Mouse (Mus musculus) left cerebral cortex, postnatal 25 days (tissue): ENCODE measurements around the gene Camta2. TPM values are rescaled to one million over a fixed set of nuclear protein-coding genes. Genes with fewer than 3 reads are reported as not detected.
A peak's percentile ranks its signal among the peaks of the same experiment; 100 is the strongest.

ENCODE experiments used
- DNase-seq, 2 experiments: peaks; one replicate each; pipeline ENCODE4 v3.0.0; 2022; ENCODE audit warnings: low spot score in 2 of 2, mixed read lengths in 1 of 2
- intact Hi-C: fragments of 180-260 bp; cut with DNase I; formaldehyde crosslinking; loops from one replicate; pipeline ENCODE4 v1.15.1; 2025
- total RNA-seq, 2 experiments: library from RNA; stranded (reverse); gene quantifications; 2 replicates each; pipeline ENCODE4 v1.2.3; 2021

Gene Camta2
- total RNA-seq, 2 experiments from 2014 or later = 226 to 234 TPM

GRCm38 (mm10) chr11:70699051-70699450 is 11.1 kb upstream of the Camta2 start:
- intact Hi-C loops = no loop called here

GRCm38 (mm10) chr11:70697376-70697775 is 9.5 kb upstream of the Camta2 start:
- intact Hi-C loops = no loop called here
- no peak for DNase-seq

More at GRCm38 (mm10) chr11:70699051-70699450, 11.1 kb upstream of the Camta2 start:
- no peak for DNase-seq

- intact Hi-C loops = no loop called here
- DNase-seq = peak in 1 of 2 experiments; percentile 57
Observed at GRCm38 (mm10) chr11:70693504-70693903, 5.6 kb upstream of the Camta2 start.

- DNase-seq = no peak
- intact Hi-C loops = loop anchor here (5.0 kb wide), 1 partner anchor 68 kb away; no protein-coding TSS in a partner anchor
Observed at GRCm38 (mm10) chr11:70689578-70689977, 1.7 kb upstream of the Camta2 start.

GRCm38 (mm10) chr11:70688372-70688771 is 467 bp upstream of the Camta2 start:
- intact Hi-C loops = loop anchor here (1.0 to 5.0 kb wide), 2 partner anchors 34 to 69 kb away; partner anchors contain the start of gene Pfn1
- DNase-seq = no peak

- intact Hi-C loops = loop anchor here (1.0 to 5.0 kb wide), 3 partner anchors 13 to 70 kb away; partner anchors contain the start of genes Inca1, Kif1c and Spag7
- DNase-seq = peak; percentile 58 to 88
Observed at GRCm38 (mm10) chr11:70686901-70687566, 871 bp downstream of the Camta2 start.

GRCm38 (mm10) chr11:70683640-70684039 is 4.3 kb downstream of the Camta2 start:
- intact Hi-C loops = no loop called here
- DNase-seq = no peak

GRCm38 (mm10) chr11:70681897-70682581 is 5.9 kb downstream of the Camta2 start:
- intact Hi-C loops = no loop called here
- DNase-seq = peak in 1 of 2 experiments; percentile 66

GRCm38 (mm10) chr11:70681170-70681569 is 6.7 kb downstream of the Camta2 start:
- intact Hi-C loops = no loop called here
- no peak for DNase-seq

GRCm38 (mm10) chr11:70679894-70680293 is 8.0 kb downstream of the Camta2 start:
- intact Hi-C loops = no loop called here
- peak in 1 of 2 experiments; percentile 43 for DNase-seq

GRCm38 (mm10) chr11:70679361-70679760 is 8.5 kb downstream of the Camta2 start:
- intact Hi-C loops = no loop called here
- no peak for DNase-seq

- intact Hi-C loops = no loop called here
- no peak for DNase-seq
Observed at GRCm38 (mm10) chr11:70678576-70678975, 9.3 kb downstream of the Camta2 start.

GRCm38 (mm10) chr11:70678092-70678491 is 9.8 kb downstream of the Camta2 start:
- no peak for DNase-seq
- intact Hi-C loops = no loop called here

- intact Hi-C loops = no loop called here
- DNase-seq = no peak
Observed at GRCm38 (mm10) chr11:70674501-70674900, 13.4 kb downstream of the Camta2 start.

- DNase-seq = no peak
- intact Hi-C loops = no loop called here
Observed at GRCm38 (mm10) chr11:70674014-70674413, 13.9 kb downstream of the Camta2 start.

GRCm38 (mm10) chr11:70671333-70672047 is 16.4 kb downstream of the Camta2 start:
- no peak for DNase-seq
- intact Hi-C loops = no loop called here

- intact Hi-C loops = no loop called here
- no peak for DNase-seq
Observed at GRCm38 (mm10) chr11:70670483-70670882, 17.4 kb downstream of the Camta2 start.

- intact Hi-C loops = loop anchor here (2.0 kb wide), 2 partner anchors 15 to 17 kb away; partner anchors contain the start of gene Pfn1
- DNase-seq = peak; percentile 68 to 69
Observed at GRCm38 (mm10) chr11:70669582-70670345, 18.1 kb downstream of the Camta2 start.

- peak; percentile 98 to 100 for DNase-seq
- intact Hi-C loops = loop anchor here (2.0 kb wide), 2 partner anchors 14 to 18 kb away; partner anchors contain the start of gene Pfn1
Observed at GRCm38 (mm10) chr11:70668771-70669505, 19.0 kb downstream of the Camta2 start, which contains the start of gene Spag7. TSS of gene Spag7 (minus strand) at chr11:70669416.
